Mouse (Mus musculus): ENCODE data around the gene Sertad2. TPM values are rescaled to one million over a fixed set of nuclear protein-coding genes. Genes with fewer than 3 reads are reported as not detected.

Sertad2 gene
- polyA plus RNA-seq, 2 experiments: 11.6 to 22.5 TPM

GRCm38 (mm10) chr11:20671789-20672392, 128.8 kb downstream of the Sertad2 start:
- no peak overlapping the region for H3K4me3 ChIP-seq (ENCODE audit: insufficient read depth in 1 of 2, low read depth in 2 of 2, low read length in 2 of 2)
- no peak overlapping the region for H3K9ac ChIP-seq (replicated peaks)
- DNase-seq (ENCODE audit: low read depth in 3 of 3, low spot score in 3 of 3): no peak
- no peak overlapping the region for H3K4me2 ChIP-seq (ENCODE audit: low read depth)
- H3K9me3 ChIP-seq (ENCODE audit: control insufficient read depth, low read length): no peaks in the 10 kb centered on the region
- ATAC-seq (ENCODE audit: insufficient read depth): no peak
- no peak overlapping the region for H3K27ac ChIP-seq
- 45% methylated on average over 6 of the region's 6 CpGs for WGBS (ENCODE audit: insufficient replicate concordance)
- H3K36me3 ChIP-seq (replicated peaks; ENCODE audit: control insufficient read depth, insufficient read depth, low read depth): no peaks in the 10 kb centered on the region
- TF ChIP-seq EP300 (IDR thresholded peaks at IDR 0.05; ENCODE audit: low read depth): no peak
- peak; percentile 43 for TF ChIP-seq CTCF (IDR thresholded peaks at IDR 0.05; ENCODE audit: low read depth)
- H3K4me1 ChIP-seq (replicated peaks; ENCODE audit: control insufficient read depth in 2 of 2, insufficient read depth in 2 of 2, low read length in 1 of 2): no peaks in the 10 kb centered on the region
- no peaks in the 10 kb centered on the region for H3K27me3 ChIP-seq (ENCODE audit: control insufficient read depth, insufficient read depth, low read length)

GRCm38 (mm10) chr11:20672513-20672912, 129.5 kb downstream of the Sertad2 start:
- Histone ChIP-seq H3K4me3 (ENCODE audit: insufficient read depth in 1 of 2, low read depth in 2 of 2, low read length in 2 of 2) (no peak overlapping the region), H3K9me3 (ENCODE audit: control insufficient read depth, low read length) (no peaks in the 10 kb centered on the region), H3K4me1 (replicated peaks; ENCODE audit: control insufficient read depth in 2 of 2, insufficient read depth in 2 of 2, low read length in 1 of 2) (no peaks in the 10 kb centered on the region), H3K9ac (replicated peaks) (no peak overlapping the region), H3K36me3 (replicated peaks; ENCODE audit: control insufficient read depth, insufficient read depth, low read depth) (no peaks in the 10 kb centered on the region), H3K4me2 (ENCODE audit: low read depth) (no peak overlapping the region), H3K27ac (no peak overlapping the region), H3K27me3 (ENCODE audit: control insufficient read depth, insufficient read depth, low read length) (no peaks in the 10 kb centered on the region)
- no peak for TF ChIP-seq EP300 (IDR thresholded peaks at IDR 0.05; ENCODE audit: low read depth)
- no peak for TF ChIP-seq CTCF (IDR thresholded peaks at IDR 0.05; ENCODE audit: low read depth)
- WGBS (ENCODE audit: insufficient replicate concordance): 54% methylated on average over 6 of the region's 6 CpGs
- DNase-seq (ENCODE audit: low read depth in 3 of 3, low spot score in 3 of 3) (no peak), ATAC-seq (ENCODE audit: insufficient read depth) (no peak)

- Histone ChIP-seq H3K9ac (replicated peaks) (no peak overlapping the region), H3K4me3 (ENCODE audit: insufficient read depth in 1 of 2, low read depth in 2 of 2, low read length in 2 of 2) (no peak overlapping the region), H3K9me3 (ENCODE audit: control insufficient read depth, low read length) (no peaks in the 10 kb centered on the region), H3K27me3 (ENCODE audit: control insufficient read depth, insufficient read depth, low read length) (no peaks in the 10 kb centered on the region), H3K27ac (no peak overlapping the region), H3K4me2 (ENCODE audit: low read depth) (no peak overlapping the region), H3K36me3 (replicated peaks; ENCODE audit: control insufficient read depth, insufficient read depth, low read depth) (no peaks in the 10 kb centered on the region), H3K4me1 (replicated peaks; ENCODE audit: control insufficient read depth in 2 of 2, insufficient read depth in 2 of 2, low read length in 1 of 2) (no peaks in the 10 kb centered on the region)
- ATAC-seq (ENCODE audit: insufficient read depth): no peak
- TF ChIP-seq EP300 (IDR thresholded peaks at IDR 0.05; ENCODE audit: low read depth) (no peak), CTCF (IDR thresholded peaks at IDR 0.05; ENCODE audit: low read depth) (no peak)
- no peak for DNase-seq (ENCODE audit: low read depth in 3 of 3, low spot score in 3 of 3)
- WGBS (ENCODE audit: insufficient replicate concordance): 37% methylated on average over 2 of the region's 2 CpGs
These were observed 136.3 kb downstream of the Sertad2 start for GRCm38 (mm10) chr11:20679396-20679795.

GRCm38 (mm10) chr11:20680781-20681180, 137.7 kb downstream of the Sertad2 start:
- Histone ChIP-seq H3K4me1 (replicated peaks; ENCODE audit: control insufficient read depth in 2 of 2, insufficient read depth in 2 of 2, low read length in 1 of 2) (no peaks in the 10 kb centered on the region), H3K4me2 (ENCODE audit: low read depth) (no peak overlapping the region), H3K36me3 (replicated peaks; ENCODE audit: control insufficient read depth, insufficient read depth, low read depth) (no peaks in the 10 kb centered on the region), H3K9me3 (ENCODE audit: control insufficient read depth, low read length) (no peaks in the 10 kb centered on the region), H3K27ac (no peak overlapping the region), H3K9ac (replicated peaks) (no peak overlapping the region), H3K4me3 (ENCODE audit: insufficient read depth in 1 of 2, low read depth in 2 of 2, low read length in 2 of 2) (no peak overlapping the region), H3K27me3 (ENCODE audit: control insufficient read depth, insufficient read depth, low read length) (no peaks in the 10 kb centered on the region)
- TF ChIP-seq EP300 (IDR thresholded peaks at IDR 0.05; ENCODE audit: low read depth) (no peak), CTCF (IDR thresholded peaks at IDR 0.05; ENCODE audit: low read depth) (no peak)
- WGBS (ENCODE audit: insufficient replicate concordance): 60% methylated on average over 5 of the region's 5 CpGs
- DNase-seq (ENCODE audit: low read depth in 3 of 3, low spot score in 3 of 3) (no peak), ATAC-seq (ENCODE audit: insufficient read depth) (no peak)

- H3K27me3 ChIP-seq (ENCODE audit: control insufficient read depth, insufficient read depth, low read length): no peaks in the 10 kb centered on the region
- H3K27ac ChIP-seq: no peak overlapping the region
- no peak overlapping the region for H3K4me3 ChIP-seq (ENCODE audit: insufficient read depth in 1 of 2, low read depth in 2 of 2, low read length in 2 of 2)
- no peaks in the 10 kb centered on the region for H3K9me3 ChIP-seq (ENCODE audit: control insufficient read depth, low read length)
- H3K36me3 ChIP-seq (replicated peaks; ENCODE audit: control insufficient read depth, insufficient read depth, low read depth): no peaks in the 10 kb centered on the region; the same call in 1 of the 2 replicates
- TF ChIP-seq CTCF (IDR thresholded peaks at IDR 0.05; ENCODE audit: low read depth): no peak
- TF ChIP-seq EP300 (IDR thresholded peaks at IDR 0.05; ENCODE audit: low read depth): no peak
- 42% methylated on average over 5 of the region's 5 CpGs for WGBS (ENCODE audit: insufficient replicate concordance)
- DNase-seq (ENCODE audit: low read depth in 3 of 3, low spot score in 3 of 3) (no peak), ATAC-seq (ENCODE audit: insufficient read depth) (no peak)
- H3K4me1 ChIP-seq (replicated peaks; ENCODE audit: control insufficient read depth in 2 of 2, insufficient read depth in 2 of 2, low read length in 1 of 2): no peaks in the 10 kb centered on the region
- H3K9ac ChIP-seq (replicated peaks): no peak overlapping the region
- no peak overlapping the region for H3K4me2 ChIP-seq (ENCODE audit: low read depth)
These were observed 138.6 kb downstream of the Sertad2 start for GRCm38 (mm10) chr11:20681679-20682078.
